Mouse (Mus musculus) ES-Bruce4 (cell line): Measurements from ENCODE around the gene Ptpn12. TPM values are rescaled to one million over a fixed set of nuclear protein-coding genes. Genes with fewer than 3 reads are reported as not detected.

Experiments
- H3K27ac ChIP-seq: 2 replicates; pipeline ENCODE4 v1.5.1; 2012; ENCODE audit warnings: low read length, inconsistent platforms; ENCODE audit not compliant: insufficient read depth
- H3K27me3 ChIP-seq: 2 replicates; pipeline ENCODE4 v1.6.1; 2012; ENCODE audit warnings: mild to moderate bottlenecking, low read length, inconsistent platforms; ENCODE audit not compliant: control insufficient read depth, poor library complexity, insufficient read depth, severe bottlenecking
- H3K36me3 ChIP-seq: 2 replicates; pipeline ENCODE4 v1.6.1; 2012; ENCODE audit warnings: inconsistent platforms, mild to moderate bottlenecking, low read length, moderate library complexity; ENCODE audit not compliant: control insufficient read depth, poor library complexity, insufficient read depth, severe bottlenecking
- H3K4me1 ChIP-seq: one replicate; pipeline ENCODE4 v1.8.1; 2011; ENCODE audit warnings: low read length; ENCODE audit not compliant: control insufficient read depth, insufficient read depth
- H3K4me3 ChIP-seq: 2 replicates; pipeline ENCODE4 v1.5.1; 2011; ENCODE audit warnings: low read depth, mild to moderate bottlenecking, low read length
- H3K9ac ChIP-seq: 2 replicates; pipeline ENCODE4 v1.6.1; 2012; ENCODE audit warnings: low read depth, mild to moderate bottlenecking, inconsistent platforms; ENCODE audit not compliant: poor library complexity, severe bottlenecking
- H3K9me3 ChIP-seq: replicated peaks from 2 replicates; pipeline ENCODE4 v1.6.1; 2012; ENCODE audit warnings: mild to moderate bottlenecking, low read length, inconsistent platforms; ENCODE audit not compliant: control insufficient read depth, poor library complexity, insufficient read depth, severe bottlenecking
- CTCF ChIP-seq: IDR thresholded peaks from one replicate; pipeline ENCODE4 v1.8.1; 2011; ENCODE audit warnings: low read depth, low read length
- EP300 ChIP-seq: IDR thresholded peaks from 2 replicates; pipeline ENCODE4 v1.6.1; 2011; ENCODE audit warnings: low read depth, low read length; ENCODE audit not compliant: insufficient read depth
- POLR2A ChIP-seq: IDR thresholded peaks from one replicate; pipeline ENCODE4 v1.8.1; 2011; ENCODE audit warnings: low read length; ENCODE audit not compliant: insufficient read depth
- polyA plus RNA-seq: library from polyadenylated mRNA; stranded (reverse); fragments of >200 nt; gene quantifications from 2 replicates; pipeline ENCODE4 v1.2.4, GENCODE M21; 2011; ENCODE audit warnings: low read depth; ENCODE audit not compliant: missing spikeins, insufficient read depth, insufficient read length

Gene Ptpn12
- polyA plus RNA-seq, 1 experiment, result 42.7 TPM

DNA sequence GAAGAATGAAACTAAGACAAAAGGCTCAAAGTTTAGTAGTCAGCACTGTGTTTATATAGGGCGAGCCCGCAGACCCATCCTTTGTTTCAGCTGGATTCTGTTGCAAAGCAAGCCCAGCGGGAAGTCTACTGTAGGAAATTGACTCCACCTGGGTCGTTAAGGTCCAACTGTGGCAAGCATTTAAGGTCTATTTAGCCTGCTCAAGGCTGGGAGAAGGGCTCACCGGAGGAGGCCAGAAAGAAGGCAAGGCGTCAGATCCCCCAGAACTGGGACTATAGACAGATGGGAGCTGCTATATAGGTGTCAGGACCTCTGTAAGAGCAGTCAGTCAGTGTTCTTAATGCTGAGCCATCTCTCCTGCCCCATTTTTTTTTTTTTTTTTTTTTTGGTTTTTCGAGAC lies 81.7 kb downstream of the Ptpn12 start:
- no peaks in the 10 kb centered on the region for H3K27me3 ChIP-seq
- H3K4me1 ChIP-seq, result peaks cover 7% of the 10 kb centered on the region
- no peaks in the 10 kb centered on the region for H3K36me3 ChIP-seq
- no peaks in the 10 kb centered on the region for H3K9me3 ChIP-seq
- H3K27ac ChIP-seq, result no peak overlapping the region
- no peak overlapping the region for H3K9ac ChIP-seq
- H3K4me3 ChIP-seq, result no peak overlapping the region
- TF ChIP-seq EP300 (peak; percentile 96), POLR2A (no peak)

DNA sequence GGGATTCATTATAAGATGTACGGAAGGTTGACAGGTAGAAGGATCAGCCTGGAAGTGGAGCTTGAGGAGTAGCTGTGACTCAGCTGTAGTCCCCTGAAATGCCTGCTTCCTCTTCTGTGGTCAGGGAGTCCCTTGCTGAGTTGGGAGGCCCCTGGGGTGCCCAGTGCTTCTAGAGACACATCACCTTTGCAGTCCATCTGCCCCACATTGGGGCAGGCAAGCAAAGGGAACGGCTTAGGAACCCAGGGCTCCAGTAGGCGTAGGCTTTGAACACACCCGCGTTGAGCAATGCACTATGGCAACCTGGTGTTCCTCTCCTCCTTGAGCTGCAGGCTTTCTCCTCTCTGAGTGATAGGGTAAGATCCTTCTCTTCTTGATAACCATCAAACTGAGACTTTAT lies 82.6 kb downstream of the Ptpn12 start:
- H3K9ac ChIP-seq, result no peak overlapping the region
- peaks cover 7% of the 10 kb centered on the region for H3K4me1 ChIP-seq
- no peak overlapping the region for H3K4me3 ChIP-seq
- H3K27me3 ChIP-seq, result no peaks in the 10 kb centered on the region
- no peak for TF ChIP-seq CTCF
- no peak for TF ChIP-seq EP300
- no peak for TF ChIP-seq POLR2A
- no peaks in the 10 kb centered on the region for H3K36me3 ChIP-seq
- no peaks in the 10 kb centered on the region for H3K9me3 ChIP-seq
- no peak overlapping the region for H3K27ac ChIP-seq

DNA sequence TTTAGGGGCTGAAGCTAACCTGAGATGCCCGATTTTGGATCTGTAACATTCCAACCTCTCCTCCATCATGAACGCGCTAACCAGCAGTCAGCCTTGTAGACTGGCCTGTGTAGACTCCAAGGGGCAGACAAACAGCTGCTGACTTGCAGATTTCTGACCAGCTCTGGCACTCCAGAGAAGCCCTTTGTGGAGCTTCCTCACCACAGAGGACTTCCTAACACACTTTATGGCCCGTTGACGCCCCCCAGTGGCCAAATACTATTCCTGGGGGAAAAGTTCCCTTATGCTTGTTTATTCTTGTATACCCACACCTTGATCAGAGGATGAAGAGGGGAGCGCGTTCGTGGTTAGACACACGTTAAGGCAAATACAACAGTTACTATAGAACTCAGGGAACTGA lies 86.7 kb downstream of the Ptpn12 start:
- TF ChIP-seq CTCF, result peak; percentile 56
- TF ChIP-seq POLR2A, result no peak
- no peaks in the 10 kb centered on the region for H3K36me3 ChIP-seq
- no peak overlapping the region for H3K9ac ChIP-seq
- peaks cover 4% of the 10 kb centered on the region for H3K4me1 ChIP-seq
- peak overlapping the region; percentile 17 for H3K4me3 ChIP-seq
- peak overlapping the region; percentile 59 for H3K27ac ChIP-seq
- no peaks in the 10 kb centered on the region for H3K9me3 ChIP-seq
- H3K27me3 ChIP-seq, result no peaks in the 10 kb centered on the region

DNA sequence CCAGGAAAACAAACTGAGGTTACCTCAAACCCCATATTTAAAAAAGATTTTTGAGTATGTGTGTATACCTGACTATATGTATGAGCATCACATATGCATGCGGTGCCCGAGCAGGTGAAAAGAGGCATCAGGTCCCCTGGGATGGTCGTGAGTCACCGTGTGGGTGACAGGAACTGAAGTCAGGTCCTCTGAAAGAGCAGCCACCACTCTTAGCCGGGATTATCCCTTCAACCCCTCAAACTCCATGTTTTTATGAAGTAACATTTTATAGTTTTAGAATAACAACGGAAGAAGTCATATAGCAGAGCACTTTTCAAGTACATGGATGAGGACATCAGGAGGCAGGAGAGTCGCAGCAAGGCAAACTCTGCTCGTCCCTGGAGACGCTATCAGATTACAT lies 87.2 kb downstream of the Ptpn12 start:
- peaks cover 4% of the 10 kb centered on the region for H3K4me1 ChIP-seq
- H3K4me3 ChIP-seq, result peak overlapping the region; percentile 17

DNA sequence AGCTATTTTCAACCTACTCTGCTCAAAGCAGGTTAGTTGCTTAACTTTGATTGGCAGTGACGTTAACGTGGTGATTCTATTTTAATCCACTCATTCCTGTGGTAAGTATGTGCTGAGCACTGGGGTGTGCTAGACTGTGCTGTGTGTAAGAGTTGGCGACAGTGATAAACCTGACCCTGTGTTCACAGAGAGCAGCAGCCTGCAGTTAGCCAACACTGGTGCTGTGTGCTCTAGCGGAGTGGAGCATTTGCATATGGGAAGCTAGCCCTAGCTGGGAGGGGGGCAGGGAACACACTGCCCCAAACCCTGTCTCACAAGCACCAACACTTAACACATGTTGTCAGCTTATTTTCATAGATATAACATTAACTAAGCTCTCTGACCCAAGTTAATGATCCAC lies 87.8 kb downstream of the Ptpn12 start:
- Histone ChIP-seq H3K9ac (no peak overlapping the region), H3K36me3 (no peaks in the 10 kb centered on the region; the same call in 1 of the 2 replicates), H3K4me1 (peaks cover 2% of the 10 kb centered on the region), H3K27ac (no peak overlapping the region), H3K4me3 (no peak overlapping the region), H3K27me3 (no peaks in the 10 kb centered on the region), H3K9me3 (no peaks in the 10 kb centered on the region)
- no peak for TF ChIP-seq EP300
- TF ChIP-seq POLR2A, result no peak
- no peak for TF ChIP-seq CTCF

More for the DNA sequence above, 87.2 kb downstream of the Ptpn12 start:
- H3K36me3 ChIP-seq, result no peaks in the 10 kb centered on the region
- TF ChIP-seq EP300, result no peak
- TF ChIP-seq POLR2A, result no peak
- no peak for TF ChIP-seq CTCF
- no peaks in the 10 kb centered on the region for H3K9me3 ChIP-seq
- no peak overlapping the region for H3K9ac ChIP-seq
- H3K27ac ChIP-seq, result peak overlapping the region; percentile 59
- H3K27me3 ChIP-seq, result no peaks in the 10 kb centered on the region

DNA sequence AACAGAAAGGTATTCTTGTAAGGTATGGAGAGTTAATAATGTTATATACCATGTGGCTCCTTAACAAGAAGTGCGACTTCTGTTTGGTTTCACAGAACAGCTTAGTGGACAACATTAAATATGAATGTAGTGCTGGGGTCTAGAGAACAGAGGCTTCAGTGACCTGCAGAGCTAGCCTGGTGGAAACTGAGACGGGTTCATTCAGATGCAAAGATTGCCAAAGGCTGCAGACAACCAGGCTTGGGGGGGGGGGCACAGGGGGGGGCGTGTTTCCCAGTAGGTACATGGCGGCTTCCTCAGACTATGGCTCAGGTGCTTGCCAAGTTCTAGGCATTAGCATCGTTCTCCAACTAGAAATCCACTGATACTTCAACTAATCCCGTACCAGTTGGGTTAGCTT lies 91.3 kb downstream of the Ptpn12 start:
- H3K9ac ChIP-seq, result no peak overlapping the region
- H3K4me3 ChIP-seq, result no peak overlapping the region
- peak overlapping the region; percentile 46; the same call in 1 of the 2 replicates for H3K27ac ChIP-seq
- no peaks in the 10 kb centered on the region for H3K9me3 ChIP-seq
- TF ChIP-seq EP300 (peak; percentile 67), CTCF (no peak), POLR2A (no peak)
- H3K27me3 ChIP-seq, result no peaks in the 10 kb centered on the region
- peaks cover 3% of the 10 kb centered on the region for H3K4me1 ChIP-seq
- no peaks in the 10 kb centered on the region; the same call in 1 of the 2 replicates for H3K36me3 ChIP-seq
